Mouse (Mus musculus) G1E-ER4 (cell line): ENCODE data around the gene Ugcg. TPM values are rescaled to one million over a fixed set of nuclear protein-coding genes. Genes with fewer than 3 reads are reported as not detected.
A peak's percentile ranks its signal among the peaks of the same experiment; 100 is the strongest.

Experiments
- GATA1 ChIP-seq: IDR thresholded peaks from one replicate; pipeline ENCODE4 v1.8.0; 2012; ENCODE audit warnings: low read length, inconsistent platforms
- polyA plus RNA-seq: library from polyadenylated mRNA; stranded (reverse); fragments of >175 nt; gene quantifications from 2 replicates; pipeline ENCODE4 v1.2.3, GENCODE M21; 2012

Gene Ugcg
- polyA plus RNA-seq, 1 experiment = 143 TPM

DNA sequence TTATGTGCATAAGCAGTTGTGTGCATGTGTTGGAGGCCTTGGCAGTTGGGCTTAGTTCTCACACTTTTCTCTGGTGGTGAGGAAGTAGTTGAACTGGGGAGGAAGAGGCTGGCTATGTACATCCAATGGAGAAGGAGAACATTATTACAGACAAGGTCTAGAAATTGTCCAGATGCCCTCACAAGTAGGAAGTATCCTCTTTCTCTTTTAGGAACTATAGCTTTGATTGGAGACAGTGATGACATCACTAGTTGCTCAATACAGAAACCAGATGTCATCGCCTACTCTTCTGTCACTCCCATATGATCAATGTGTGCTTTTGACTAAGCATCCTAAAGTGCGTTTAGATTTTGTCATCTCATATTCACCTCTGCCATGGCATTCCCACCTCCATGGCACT, 11.5 kb upstream of the Ugcg start:
- no peak for TF ChIP-seq GATA1

- no peak for TF ChIP-seq GATA1
These were observed 7.5 kb upstream of the Ugcg start for GRCm38 (mm10) chr4:59181320-59182271.

- TF ChIP-seq GATA1 = no peak
These were observed 3.4 kb upstream of the Ugcg start for GRCm38 (mm10) chr4:59185671-59186070.

- no peak for TF ChIP-seq GATA1
These were observed 1.8 kb upstream of the Ugcg start for GRCm38 (mm10) chr4:59187289-59187688.

DNA sequence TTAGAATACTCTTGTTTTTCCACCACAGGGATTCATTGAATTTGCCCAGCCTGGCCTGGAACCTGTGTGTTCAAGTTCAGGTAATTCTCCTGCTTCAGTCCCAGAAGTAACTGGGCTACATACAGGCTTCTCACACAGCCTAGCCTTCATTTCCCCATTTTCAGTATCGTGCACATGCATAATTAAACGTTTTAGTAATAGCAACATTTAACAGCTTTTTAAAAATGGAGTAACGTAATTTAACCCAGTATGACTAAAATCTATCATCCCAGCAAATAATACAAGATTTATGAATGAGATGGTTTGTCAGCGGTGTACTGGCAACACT, 619 bp upstream of the Ugcg start:
- TF ChIP-seq GATA1 = no peak

GRCm38 (mm10) chr4:59189546-59190237, 635 bp downstream of the Ugcg start:
- TF ChIP-seq GATA1 = no peak

DNA sequence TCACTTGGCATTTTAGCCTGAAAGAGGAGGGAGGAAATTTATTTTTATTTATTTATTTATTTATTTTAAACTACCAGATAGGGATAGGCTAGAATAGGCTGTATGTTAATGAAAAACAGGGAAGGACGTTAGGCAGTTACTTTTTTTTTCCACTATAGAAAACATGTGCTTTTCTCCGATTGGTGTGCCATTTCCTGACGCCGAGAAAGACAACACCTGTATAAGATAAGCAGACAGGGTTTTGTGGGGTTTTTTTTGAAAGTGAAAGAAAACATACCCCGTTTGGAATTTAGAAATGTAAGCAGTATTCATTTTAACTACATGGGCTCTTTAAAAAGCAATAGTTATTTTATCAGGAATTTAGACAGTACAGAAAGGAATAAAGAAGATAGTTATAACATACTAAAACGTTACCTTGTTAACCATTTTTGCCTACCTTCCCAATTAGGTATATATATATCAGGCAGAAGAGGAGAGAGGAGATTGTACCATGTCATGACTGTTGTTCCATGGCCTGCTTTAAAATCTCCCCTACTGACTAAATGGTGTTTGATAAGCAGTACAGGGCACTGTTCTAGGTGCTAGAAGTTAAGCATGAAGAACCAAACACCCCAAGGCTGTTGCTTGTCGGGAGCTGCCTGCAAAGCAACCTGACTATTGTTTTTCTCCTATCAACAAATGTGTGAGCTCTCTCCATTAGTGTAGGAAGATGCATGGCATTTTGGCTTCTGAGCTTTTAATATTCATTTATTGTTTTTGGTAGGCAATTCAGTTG, 1.8 kb downstream of the Ugcg start:
- no peak for TF ChIP-seq GATA1

DNA sequence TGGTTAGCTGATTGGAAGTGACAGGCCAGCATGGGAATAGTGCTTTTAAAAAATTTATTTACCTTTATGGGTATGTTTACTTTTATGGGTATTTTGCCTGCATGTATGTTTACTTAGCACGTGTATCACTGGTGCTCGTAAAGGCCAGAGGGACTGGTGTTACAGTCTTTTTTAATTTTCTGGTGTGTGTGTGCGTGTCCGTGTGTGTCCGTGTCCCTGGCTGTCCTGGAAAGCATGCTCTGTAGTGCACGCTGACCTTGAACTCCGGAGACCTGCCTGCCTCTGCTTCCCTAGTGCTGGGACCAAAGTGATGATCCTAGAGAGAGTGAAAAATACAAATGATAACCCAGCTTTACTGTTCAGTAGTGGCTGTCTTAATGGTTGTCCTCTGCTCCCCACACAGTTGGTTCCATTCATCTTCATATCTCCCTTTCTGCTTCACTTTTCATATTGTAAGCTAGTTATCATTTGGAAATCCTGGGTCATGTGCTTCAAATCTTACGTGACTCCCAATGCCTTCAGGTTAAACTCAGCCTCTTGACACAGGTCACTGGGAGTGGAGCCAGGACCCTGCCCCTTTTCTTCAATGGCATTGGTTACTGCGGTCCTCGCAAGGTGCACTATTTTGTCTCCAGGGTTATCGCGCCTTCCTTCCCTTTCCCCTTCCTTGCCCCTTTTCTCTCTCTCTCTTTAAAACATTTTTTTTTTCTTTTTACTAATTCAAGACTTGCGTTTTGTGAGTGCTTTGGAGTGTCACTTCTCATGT, 5.9 kb downstream of the Ugcg start:
- TF ChIP-seq GATA1 = no peak

- TF ChIP-seq GATA1 = peak; percentile 61
These were observed 7.5 kb downstream of the Ugcg start for GRCm38 (mm10) chr4:59196346-59197077.

- TF ChIP-seq GATA1 = no peak
These were observed 8.0 kb downstream of the Ugcg start for GRCm38 (mm10) chr4:59197078-59197424.

DNA sequence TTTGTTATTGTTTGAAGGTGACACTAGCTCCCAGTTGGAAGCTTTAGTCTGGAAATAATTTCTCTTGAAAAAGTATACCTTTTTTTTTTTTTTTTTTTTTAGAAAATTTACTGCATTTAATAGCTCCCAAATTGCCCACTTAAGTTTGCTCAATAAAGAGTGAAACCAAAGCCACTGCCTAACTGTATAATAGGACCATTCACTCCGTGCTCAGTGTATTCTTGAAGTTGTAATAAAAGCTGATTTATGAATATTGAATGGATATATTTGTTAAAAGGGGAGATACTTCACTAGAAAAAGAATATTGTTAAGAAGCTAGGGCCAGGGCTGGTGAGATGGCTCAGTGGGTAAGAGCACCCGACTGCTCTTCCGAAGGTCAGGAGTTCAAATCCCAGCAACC, 8.4 kb downstream of the Ugcg start:
- TF ChIP-seq GATA1 = no peak

GRCm38 (mm10) chr4:59199341-59199740, 10.3 kb downstream of the Ugcg start:
- no peak for TF ChIP-seq GATA1

DNA sequence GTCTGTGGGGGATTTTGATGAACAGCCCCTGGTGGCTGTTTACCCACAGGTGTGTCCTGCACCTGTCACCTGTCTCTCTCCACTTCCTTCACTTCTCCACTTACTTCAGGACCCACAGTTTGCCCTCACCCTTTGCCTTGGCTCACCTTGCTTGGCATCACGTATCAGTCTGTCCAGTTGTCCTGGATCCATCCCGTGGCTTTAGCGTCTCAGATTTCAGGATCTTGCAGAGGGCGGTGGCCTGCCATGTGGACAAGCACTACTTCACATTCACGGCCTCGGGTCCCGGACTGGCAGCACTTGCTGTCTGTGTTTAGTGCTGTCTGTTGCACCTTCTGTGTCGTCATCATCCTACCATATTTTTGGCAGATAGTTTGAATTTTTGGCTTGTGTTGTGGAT, 10.7 kb downstream of the Ugcg start:
- TF ChIP-seq GATA1 = no peak

DNA sequence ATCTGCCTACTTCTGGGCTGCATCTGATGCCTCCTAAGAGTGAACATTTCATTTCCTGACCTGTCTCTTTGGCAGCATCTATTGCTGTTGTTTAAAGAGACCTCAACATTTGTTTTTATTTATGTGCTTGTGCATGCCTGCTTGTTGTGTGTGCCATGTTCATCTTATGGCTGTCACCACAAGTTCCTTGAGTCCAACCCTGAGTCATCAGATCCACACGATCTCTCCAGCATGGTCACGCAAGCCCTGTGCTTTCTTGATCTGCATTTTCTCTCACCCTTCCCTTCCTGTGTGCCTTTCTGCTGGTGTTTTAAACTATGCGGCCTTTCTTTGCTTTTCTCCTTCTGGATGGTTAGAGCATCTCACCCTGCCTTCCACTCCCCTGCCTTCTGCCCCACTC, 11.6 kb downstream of the Ugcg start:
- no peak for TF ChIP-seq GATA1

DNA sequence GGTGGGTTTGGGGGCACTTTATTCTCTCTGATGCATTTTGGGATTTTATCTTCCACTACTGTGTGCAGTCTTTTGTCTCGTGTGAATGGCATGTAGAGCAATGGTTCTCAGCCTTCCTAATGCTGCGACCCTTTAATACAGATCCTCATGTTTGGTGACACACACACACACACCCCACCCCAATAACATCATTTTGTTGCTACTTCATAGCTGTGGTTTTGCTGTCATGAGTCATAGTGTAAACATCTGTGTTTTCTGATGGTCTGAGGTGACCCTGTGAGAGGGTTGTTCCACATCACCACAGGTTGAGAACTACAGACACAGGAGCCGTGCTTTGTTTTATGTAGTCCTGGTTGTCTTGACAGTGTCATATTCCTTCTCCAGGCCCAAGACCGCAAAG, 15.6 kb downstream of the Ugcg start:
- no peak for TF ChIP-seq GATA1
